Mouse (Mus musculus) kidney, embryonic 15.5 days (tissue): Measurements from ENCODE around the gene Tbce. TPM values are rescaled to one million over a fixed set of nuclear protein-coding genes. Genes with fewer than 3 reads are reported as not detected.
A peak's percentile ranks its signal among the peaks of the same experiment; 100 is the strongest.

Experiments
- ATAC-seq: fragments of 200-750 bp; cut with Nextera tagmentation; replicated peaks from 2 replicates; pipeline ENCODE4 v1.8.0; 2017; ENCODE audit warnings: moderate TSS enrichment; ENCODE audit not compliant: low FRiP score
- H3K27ac ChIP-seq: fragments of 300-500 bp; sonication (generic); 2 replicates; pipeline ENCODE4 v1.5.1; 2015; ENCODE audit warnings: mild to moderate bottlenecking, inconsistent platforms
- H3K27me3 ChIP-seq: fragments of 300-500 bp; sonication (generic); 2 replicates; pipeline ENCODE4 v1.6.1; 2015; ENCODE audit warnings: inconsistent platforms
- H3K36me3 ChIP-seq: fragments of 300-500 bp; sonication (generic); 2 replicates; pipeline ENCODE4 v1.6.1; 2015; ENCODE audit warnings: inconsistent platforms
- H3K4me1 ChIP-seq: fragments of 300-500 bp; sonication (generic); 2 replicates; pipeline ENCODE4 v1.6.1; 2015; ENCODE audit warnings: inconsistent platforms
- H3K4me2 ChIP-seq: fragments of 300-500 bp; sonication (generic); 2 replicates; pipeline ENCODE4 v1.6.1; 2015; ENCODE audit warnings: moderate library complexity, mild to moderate bottlenecking, inconsistent platforms
- H3K4me3 ChIP-seq: fragments of 300-500 bp; sonication (generic); replicated peaks from 2 replicates; pipeline ENCODE4 v1.5.1; 2015; ENCODE audit warnings: mild to moderate bottlenecking, inconsistent platforms
- H3K9ac ChIP-seq: fragments of 300-500 bp; sonication (generic); 2 replicates; pipeline ENCODE4 v1.6.1; 2015; ENCODE audit warnings: mild to moderate bottlenecking, inconsistent platforms
- H3K9me3 ChIP-seq: fragments of 300-500 bp; sonication (generic); replicated peaks from 2 replicates; pipeline ENCODE4 v1.6.1; 2016; ENCODE audit warnings: inconsistent platforms
- WGBS: fragments of 180-500 bp; shearing (Covaris S2); methylation state at CpG from one replicate; pipeline ENCODE4 v1.1.7; 2015; ENCODE audit warnings: mixed read lengths; 5-methylcytosine and 5-hydroxymethylcytosine counted together
- polyA plus RNA-seq: library from polyadenylated mRNA; unstranded; fragments of >200 nt; fragmentation: Nextera tagmentation; extraction: Ambion mirVana; gene quantifications from 2 replicates; pipeline ENCODE4 v1.2.1, GENCODE M21; 2015

Gene Tbce
- 59.1 and 64.3 TPM in 2 replicates for polyA plus RNA-seq

- Histone ChIP-seq H3K27ac (peak within 1 kb of the TSS; percentile 98), H3K4me3 (peak within 1 kb of the TSS; percentile 78), H3K27me3 (no peaks in the 10 kb centered on the region), H3K4me2 (peak within 1 kb of the TSS; percentile 84), H3K4me1 (peaks cover 15% of the 10 kb centered on the region), H3K36me3 (no peaks in the 10 kb centered on the region), H3K9me3 (no peaks in the 10 kb centered on the region), H3K9ac (peak within 1 kb of the TSS; percentile 78)
- WGBS, result under 1% methylated on average over 35 of the region's 35 CpGs
- ATAC-seq, result peak; percentile 97
These were observed at the start of gene Tbce for GRCm38 (mm10) chr13:14039292-14039965. Gene Tbce, minus strand, starts transcription at chr13:14039638.

- no peaks in the 10 kb centered on the region for H3K4me1 ChIP-seq
- ATAC-seq, result no peak
- H3K36me3 ChIP-seq, result peaks cover 13% of the 10 kb centered on the region; the same call in 1 of the 2 replicates
- no peak overlapping the region for H3K9ac ChIP-seq
- H3K4me2 ChIP-seq, result no peak overlapping the region
- no peak overlapping the region for H3K27ac ChIP-seq
- no peaks in the 10 kb centered on the region for H3K27me3 ChIP-seq
- no peaks in the 10 kb centered on the region for H3K9me3 ChIP-seq
- H3K4me3 ChIP-seq, result no peak overlapping the region
- 100% methylated on average over 1 of the region's 1 CpGs for WGBS
These were observed 49.2 kb upstream of the Tbce start for GRCm38 (mm10) chr13:14088669-14089068.

- no peak for ATAC-seq
- no peak overlapping the region for H3K4me2 ChIP-seq
- H3K4me3 ChIP-seq, result no peak overlapping the region
- H3K4me1 ChIP-seq, result no peaks in the 10 kb centered on the region
- no peaks in the 10 kb centered on the region; the same call in 1 of the 2 replicates for H3K9me3 ChIP-seq
- peaks cover 3% of the 10 kb centered on the region; the same call in 1 of the 2 replicates for H3K36me3 ChIP-seq
- H3K27ac ChIP-seq, result no peak overlapping the region
- 91% methylated on average over 1 of the region's 1 CpGs for WGBS
- H3K27me3 ChIP-seq, result no peaks in the 10 kb centered on the region
- H3K9ac ChIP-seq, result no peak overlapping the region
These were observed 35.9 kb upstream of the Tbce start for GRCm38 (mm10) chr13:14075326-14075725.

- H3K4me2 ChIP-seq, result no peak overlapping the region
- 98% methylated on average over 1 of the region's 1 CpGs for WGBS
- no peaks in the 10 kb centered on the region; the same call in 1 of the 2 replicates for H3K9me3 ChIP-seq
- H3K9ac ChIP-seq, result no peak overlapping the region
- no peaks in the 10 kb centered on the region for H3K27me3 ChIP-seq
- no peaks in the 10 kb centered on the region for H3K4me1 ChIP-seq
- no peak overlapping the region for H3K27ac ChIP-seq
- no peak overlapping the region for H3K4me3 ChIP-seq
- H3K36me3 ChIP-seq, result peaks cover 3% of the 10 kb centered on the region; the same call in 1 of the 2 replicates
- ATAC-seq, result no peak
These were observed 34.9 kb upstream of the Tbce start for GRCm38 (mm10) chr13:14074371-14074770.

GRCm38 (mm10) chr13:14069291-14069690 lies 29.9 kb upstream of the Tbce start:
- no peak overlapping the region for H3K4me2 ChIP-seq
- WGBS, result 79% methylated on average over 1 of the region's 1 CpGs
- H3K4me3 ChIP-seq, result no peak overlapping the region
- peaks cover 13% of the 10 kb centered on the region for H3K36me3 ChIP-seq
- H3K27ac ChIP-seq, result no peak overlapping the region
- no peak for ATAC-seq
- H3K9ac ChIP-seq, result no peak overlapping the region
- H3K27me3 ChIP-seq, result no peaks in the 10 kb centered on the region
- no peaks in the 10 kb centered on the region for H3K9me3 ChIP-seq
- peaks cover 4% of the 10 kb centered on the region; the same call in 1 of the 2 replicates for H3K4me1 ChIP-seq

- Histone ChIP-seq H3K4me3 (no peak overlapping the region), H3K27ac (no peak overlapping the region), H3K9ac (no peak overlapping the region), H3K4me2 (no peak overlapping the region), H3K9me3 (no peaks in the 10 kb centered on the region), H3K4me1 (peaks cover 4% of the 10 kb centered on the region; the same call in 1 of the 2 replicates), H3K36me3 (peaks cover 13% of the 10 kb centered on the region), H3K27me3 (no peaks in the 10 kb centered on the region)
- ATAC-seq, result no peak
These were observed 28.6 kb upstream of the Tbce start for GRCm38 (mm10) chr13:14068035-14068434.

GRCm38 (mm10) chr13:14065701-14066100 lies 26.3 kb upstream of the Tbce start:
- WGBS, result 81% methylated on average over 1 of the region's 1 CpGs
- no peak overlapping the region for H3K4me3 ChIP-seq
- no peak overlapping the region for H3K27ac ChIP-seq

GRCm38 (mm10) chr13:14065028-14065380 lies 25.6 kb upstream of the Tbce start:
- ATAC-seq, result no peak
- Histone ChIP-seq H3K4me1 (peaks cover 14% of the 10 kb centered on the region), H3K4me3 (peak overlapping the region; percentile 97), H3K9me3 (no peaks in the 10 kb centered on the region), H3K4me2 (peak overlapping the region; percentile 62), H3K9ac (peak overlapping the region; percentile 98), H3K27me3 (no peaks in the 10 kb centered on the region), H3K27ac (peak overlapping the region; percentile 99; the same call in 1 of the 2 replicates), H3K36me3 (peaks cover 14% of the 10 kb centered on the region; the same call in 1 of the 2 replicates)
- 8% methylated on average over 9 of the region's 9 CpGs for WGBS

More at GRCm38 (mm10) chr13:14065701-14066100, 26.3 kb upstream of the Tbce start:
- H3K4me2 ChIP-seq, result no peak overlapping the region
- H3K9me3 ChIP-seq, result no peaks in the 10 kb centered on the region
- H3K9ac ChIP-seq, result no peak overlapping the region
- H3K4me1 ChIP-seq, result peaks cover 14% of the 10 kb centered on the region
- no peak for ATAC-seq
- H3K36me3 ChIP-seq, result peaks cover 11% of the 10 kb centered on the region
- H3K27me3 ChIP-seq, result no peaks in the 10 kb centered on the region

GRCm38 (mm10) chr13:14064341-14065027 lies 25.0 kb upstream of the Tbce start:
- peak overlapping the region; percentile 62 for H3K4me2 ChIP-seq
- H3K4me3 ChIP-seq, result peak overlapping the region; percentile 97
- ATAC-seq, result no peak
- H3K27me3 ChIP-seq, result no peaks in the 10 kb centered on the region
- H3K36me3 ChIP-seq, result peaks cover 16% of the 10 kb centered on the region
- WGBS, result under 1% methylated on average over 60 of the region's 65 CpGs
- H3K4me1 ChIP-seq, result peaks cover 14% of the 10 kb centered on the region
- peak overlapping the region; percentile 99 for H3K27ac ChIP-seq
- peak overlapping the region; percentile 98 for H3K9ac ChIP-seq
- no peaks in the 10 kb centered on the region for H3K9me3 ChIP-seq

- peaks cover 14% of the 10 kb centered on the region for H3K4me1 ChIP-seq
- H3K9me3 ChIP-seq, result no peaks in the 10 kb centered on the region
- peak; percentile 58 for ATAC-seq
- H3K4me2 ChIP-seq, result peak overlapping the region; percentile 62
- WGBS, result under 1% methylated on average over 17 of the region's 31 CpGs
- peaks cover 18% of the 10 kb centered on the region for H3K36me3 ChIP-seq
- peak overlapping the region; percentile 99 for H3K27ac ChIP-seq
- H3K9ac ChIP-seq, result peak overlapping the region; percentile 98
- no peaks in the 10 kb centered on the region for H3K27me3 ChIP-seq
- H3K4me3 ChIP-seq, result peak overlapping the region; percentile 97
These were observed 24.5 kb upstream of the Tbce start for GRCm38 (mm10) chr13:14063942-14064271.

GRCm38 (mm10) chr13:14063013-14063941 lies 23.8 kb upstream of the Tbce start, which contains the start of the genes Arid4b and Ggps1:
Gene Arid4b, plus strand, starts transcription at chr13:14063232.
Gene Ggps1, minus strand, starts transcription at chr13:14063488.
- peak; percentile 98 for ATAC-seq
- Histone ChIP-seq H3K4me3 (peak within 1 kb of the TSS; percentile 97), H3K4me2 (peak within 1 kb of the TSS; percentile 68), H3K9me3 (no peaks in the 10 kb centered on the region), H3K27me3 (no peaks in the 10 kb centered on the region), H3K9ac (peak within 1 kb of the TSS; percentile 98), H3K36me3 (peaks cover 14% of the 10 kb centered on the region), H3K4me1 (peaks cover 14% of the 10 kb centered on the region), H3K27ac (peak within 1 kb of the TSS; percentile 99)
- under 1% methylated on average over 64 of the region's 64 CpGs for WGBS
